9 mouse cellular contexts compared by ENCODE assay signal in genomic region chr16:93072156-93072555, GRCm38 (mm10).
DNase-seq lines count a peak whose midpoint lies in the region; ATAC-seq lines count a peak whose summit lies in the region.
"Had no signal": no experiment of that assay in that cellular context is flagged by ENCODE, and none has a peak within 500 bp of the region (broad histone marks: within the 10 kb centered on the region; RNA-seq: fewer than 3 reads in every experiment).

No protein-coding gene starts in this region.

- H3K9me3 ChIP-seq in kidney, embryonic 16.5 days (ENCODE audit: low read length), result no peaks in the 10 kb centered on the region
- no peaks in the 10 kb centered on the region for H3K9me3 ChIP-seq in heart, embryonic 14.5 days (ENCODE audit: control insufficient read depth, low read length)
- H3K9me3 ChIP-seq in liver, embryonic 11.5 days (ENCODE audit: control insufficient read depth, low read length), result no peaks in the 10 kb centered on the region

- no peak overlapping the region for H3K4me2 ChIP-seq in kidney, embryonic 16.5 days (replicated peaks; ENCODE audit: low read depth, low read length)
- peak overlapping the region; percentile 46 for H3K4me2 ChIP-seq in heart, embryonic 14.5 days (ENCODE audit: low read length)
- no peak overlapping the region for H3K4me2 ChIP-seq in liver, embryonic 11.5 days

- intact Hi-C loops in left cerebral cortex, postnatal 14 days (cut with DNase I), result no loop called here

- no peak overlapping the region for H3K9ac ChIP-seq in kidney, embryonic 16.5 days (replicated peaks; ENCODE audit: low read length)
- 0 out of 2 replicates have a peak overlapping the region, but pooled peaks have one; percentile 42 for H3K9ac ChIP-seq in heart, embryonic 14.5 days (ENCODE audit: low read length)
- no peak overlapping the region for H3K9ac ChIP-seq in liver, embryonic 11.5 days (ENCODE audit: low read depth, low read length)

- H3K4me1 ChIP-seq in kidney, embryonic 16.5 days (ENCODE audit: insufficient read depth, low read length), result no peaks in the 10 kb centered on the region
- peaks cover 12 to 16% of the 10 kb centered on the region in 2 experiments for H3K4me1 ChIP-seq in heart, embryonic 14.5 days (ENCODE audit: control insufficient read depth in 2 of 2, insufficient read depth in 2 of 2, low read length in 2 of 2)
- no peaks in the 10 kb centered on the region for H3K4me1 ChIP-seq in liver, embryonic 11.5 days (replicated peaks; ENCODE audit: control insufficient read depth, insufficient read depth, low read length)

- no peaks in the 10 kb centered on the region for H3K27me3 ChIP-seq in kidney, embryonic 16.5 days (ENCODE audit: insufficient read depth, low read length)
- H3K27me3 ChIP-seq in heart, embryonic 14.5 days (ENCODE audit: control insufficient read depth, insufficient read depth, low read length), result no peaks in the 10 kb centered on the region
- H3K27me3 ChIP-seq in liver, embryonic 11.5 days (replicated peaks; ENCODE audit: control insufficient read depth, insufficient read depth, low read length), result no peaks in the 10 kb centered on the region

- no peak overlapping the region for H3K27ac ChIP-seq in kidney, embryonic 16.5 days (ENCODE audit: low read length)
- peak overlapping the region; percentile 63 to 74 for H3K27ac ChIP-seq in heart, embryonic 14.5 days (replicated peaks in 1 of 2; ENCODE audit: control insufficient read depth in 1 of 2, insufficient read depth in 1 of 2, low read depth in 2 of 2, low read length in 2 of 2)
- H3K27ac ChIP-seq in liver, embryonic 11.5 days (ENCODE audit: low read depth, low read length), result peak overlapping the region; percentile 61

- ATAC-seq in kidney, embryonic 16.5 days (ENCODE audit: low FRiP score, low TSS enrichment), result no peak; the same call in 1 of the 2 replicates
- peak; percentile 59 for ATAC-seq in heart, embryonic 14.5 days (ENCODE audit: insufficient number of reproducible peaks, insufficient read depth, low FRiP score, low read depth)
- no peak for ATAC-seq in liver, embryonic 11.5 days (replicated peaks; ENCODE audit: low FRiP score)
- no peak for ATAC-seq in CD4-positive, CD25-positive, alpha-beta regulatory T cell, adult 4 months

- 51% methylated on average over 6 of the region's 6 CpGs for WGBS in kidney, embryonic 16.5 days
- WGBS in heart, embryonic 14.5 days, result 7% methylated on average over 6 of the region's 6 CpGs
- WGBS in liver, embryonic 11.5 days, result 65% methylated on average over 6 of the region's 6 CpGs

- DNase-seq in kidney, adult 11 months, result peak; percentile 6
- DNase-seq in liver, embryonic 11.5 days (ENCODE audit: low spot score), result no peak
- DNase-seq in urinary bladder, postnatal 25 days (ENCODE audit: low spot score), result peak; percentile 24
- DNase-seq in left cerebral cortex, postnatal 14 days (ENCODE audit: low spot score in 2 of 2), result no peak
- no peak for DNase-seq in thymus, postnatal 14 days

- H3K36me3 ChIP-seq in kidney, embryonic 16.5 days (ENCODE audit: insufficient read depth, low read length), result no peaks in the 10 kb centered on the region
- no peaks in the 10 kb centered on the region for H3K36me3 ChIP-seq in heart, embryonic 14.5 days (ENCODE audit: control insufficient read depth, insufficient read depth, low read length)
- no peaks in the 10 kb centered on the region for H3K36me3 ChIP-seq in liver, embryonic 11.5 days (ENCODE audit: control insufficient read depth, insufficient read depth, low read length)

- no peak overlapping the region for H3K4me3 ChIP-seq in kidney, embryonic 16.5 days (ENCODE audit: low read length)
- H3K4me3 ChIP-seq in heart, embryonic 14.5 days (ENCODE audit: control insufficient read depth in 1 of 2, insufficient read depth in 1 of 2, low read depth in 1 of 2, low read length in 2 of 2), result no peak overlapping the region
- H3K4me3 ChIP-seq in liver, embryonic 11.5 days (ENCODE audit: low read depth, low read length), result no peak overlapping the region
- H3K4me3 ChIP-seq: megakaryocyte, embryonic 14.5 days had no signal

Comparison
In these comparisons a context has a peak if more than half of its experiments do, and no peak if none do; other contexts are left out.
1. DNase-seq: peak in kidney, adult 11 months (single experiment) and urinary bladder, postnatal 25 days (single experiment); none in liver, embryonic 11.5 days (single experiment), left cerebral cortex, postnatal 14 days (0 of 2) and thymus, postnatal 14 days (single experiment).